Mouse (Mus musculus) megakaryocyte-erythroid progenitor cell, adult 5 weeks (primary cell): ENCODE data around the gene Ermard. TPM values are rescaled to one million over a fixed set of nuclear protein-coding genes. Genes with fewer than 3 reads are reported as not detected.

Experiments used
- polyA plus RNA-seq: library from polyadenylated mRNA; stranded (reverse); fragments of >175 nt; gene quantifications from 2 replicates; pipeline ENCODE4 v1.2.3, GENCODE M21; 2012

Gene Ermard
- 0.35 and 1.2 TPM in 2 replicates for polyA plus RNA-seq

GRCm38 (mm10) chr17:15041175-15041729 lies at the start of gene Ermard, which contains the start of the genes Tcte3 and Gm3448:
Gene Ermard, plus strand, starts transcription at chr17:15041208.
Gene Tcte3, minus strand, starts transcription at chr17:15041488.
Gene Gm3448, minus strand, starts transcription at chr17:15041537.

DNA sequence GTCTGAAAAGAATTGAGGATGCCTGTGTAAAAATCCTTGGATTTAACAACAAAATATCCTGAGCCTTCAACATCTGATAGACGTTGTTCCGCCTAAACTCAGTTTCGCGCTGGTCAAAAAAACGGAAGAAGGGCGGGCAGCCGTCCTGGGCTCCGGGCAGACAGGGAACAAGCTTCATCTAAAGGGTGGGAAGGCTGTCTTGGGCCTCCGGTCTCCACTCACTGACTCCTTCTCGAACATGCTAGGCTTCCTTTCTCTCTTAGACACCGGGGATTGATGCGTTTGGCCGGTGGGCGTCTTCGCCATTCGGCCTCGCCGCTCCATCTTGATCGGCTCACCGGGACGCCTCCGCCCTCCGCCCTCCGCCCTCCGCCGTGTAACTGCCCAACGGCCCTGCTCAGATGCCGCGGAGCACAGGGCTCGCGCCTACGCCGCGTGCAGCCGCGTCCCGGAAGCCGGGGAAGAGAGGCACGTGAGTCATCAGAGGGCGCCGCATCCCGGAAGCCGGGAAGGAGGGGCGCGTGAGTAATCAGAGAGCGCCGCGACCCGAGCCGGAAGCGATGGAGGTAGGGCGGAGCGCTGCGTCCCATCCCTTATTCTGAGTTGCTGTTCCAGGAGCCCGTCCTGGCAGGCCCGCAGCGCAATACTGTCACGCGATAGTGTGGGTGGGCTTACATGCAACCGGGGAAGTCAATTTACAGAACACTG lies 31.1 kb upstream of the Ermard start, which contains the start of gene Gm3435:
Gene Gm3435 (plus strand): TSS at position 471 of the 708 bp plus-strand sequence.

Other genes with a start within 250 kb of the Ermard start
- 2.7 and 3.1 TPM in 2 replicates for gene Wdr27, start 98.0 kb upstream of the Ermard start, polyA plus RNA-seq
- gene 1600012H06Rik, start 98.0 kb upstream of the Ermard start, polyA plus RNA-seq: 1.2 and 2.2 TPM in 2 replicates
- 57.5 and 79.0 TPM in 2 replicates for gene Phf10, start 79.9 kb upstream of the Ermard start, polyA plus RNA-seq
- gene 9030025P20Rik, start 62.7 kb upstream of the Ermard start, polyA plus RNA-seq: 3.9 and 4.9 TPM in 2 replicates
- gene Gm3417, start 62.4 kb upstream of the Ermard start, polyA plus RNA-seq: 0.40 and 1.4 TPM in 2 replicates
- 0.39 and 0.62 TPM in 2 replicates for gene Gm3435, start 31.0 kb upstream of the Ermard start, polyA plus RNA-seq
- 2.0 TPM in 2 replicates for gene Tcte3, start 280 bp downstream of the Ermard start, polyA plus RNA-seq
- 1.2 and 2.0 TPM in 2 replicates for gene Gm3448, start 329 bp downstream of the Ermard start, polyA plus RNA-seq